Mouse (Mus musculus) bone marrow, adult 2 months (tissue): ENCODE results near the gene Wasf2.

ENCODE experiments used
- CTCF ChIP-seq: fragments of 200-500 bp; IDR thresholded peaks from 2 replicates; pipeline ENCODE4 v1.5.1; 2011; ENCODE audit warnings: low read length, control low read depth; ENCODE audit not compliant: control insufficient read depth, insufficient read depth
- POLR2A ChIP-seq: fragments of 200-500 bp; IDR thresholded peaks from 2 replicates; pipeline ENCODE4 v1.6.1; 2011; ENCODE audit warnings: low read depth, mild to moderate bottlenecking, control low read depth, low read length, borderline replicate concordance; ENCODE audit not compliant: control insufficient read depth

DNA sequence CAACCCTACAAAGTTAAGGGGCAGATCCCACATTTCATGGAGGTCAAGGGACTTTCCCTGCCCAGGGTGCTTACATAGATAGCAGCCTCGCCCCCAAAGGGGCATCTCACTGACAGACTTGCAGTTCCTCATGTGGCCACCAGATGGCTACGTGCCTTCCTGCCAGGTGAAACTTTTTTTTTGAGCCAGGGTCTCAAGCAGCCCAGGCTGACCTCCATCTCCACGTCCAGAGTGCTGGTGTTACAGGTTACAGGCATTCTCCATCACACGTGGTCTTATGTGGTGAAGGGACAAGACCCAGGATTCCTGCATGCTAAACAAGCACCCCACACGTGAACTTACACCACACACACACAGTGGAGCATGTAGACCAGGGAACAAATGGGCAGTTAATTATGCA, 87.3 kb downstream of the Wasf2 start:
- TF ChIP-seq CTCF (peak; percentile 83), POLR2A (no peak)
